Mouse (Mus musculus) heart, embryonic 15.5 days (tissue): ENCODE results near the gene Enkur. TPM values are rescaled to one million over a fixed set of nuclear protein-coding genes. Genes with fewer than 3 reads are reported as not detected.

Source experiments
- ATAC-seq: fragments of 200-750 bp; cut with Nextera tagmentation; replicated peaks from 2 replicates; pipeline ENCODE4 v1.8.0; 2017; ENCODE audit warnings: low read depth, moderate TSS enrichment; ENCODE audit not compliant: insufficient number of reproducible peaks, insufficient read depth, low FRiP score
- H3K27ac ChIP-seq: fragments of 300-500 bp; sonication (generic); 2 replicates; pipeline ENCODE4 v1.5.1; 2015; ENCODE audit warnings: mild to moderate bottlenecking, inconsistent platforms
- H3K27me3 ChIP-seq: fragments of 300-500 bp; sonication (generic); 2 replicates; pipeline ENCODE4 v1.6.1; 2015; ENCODE audit warnings: inconsistent platforms
- H3K36me3 ChIP-seq: fragments of 300-500 bp; sonication (generic); 2 replicates; pipeline ENCODE4 v1.6.1; 2015; ENCODE audit warnings: mild to moderate bottlenecking, inconsistent platforms
- H3K4me1 ChIP-seq: fragments of 300-500 bp; sonication (generic); replicated peaks from 2 replicates; pipeline ENCODE4 v1.6.1; 2015; ENCODE audit warnings: inconsistent platforms
- H3K4me2 ChIP-seq: fragments of 300-500 bp; sonication (generic); 2 replicates; pipeline ENCODE4 v1.6.1; 2015; ENCODE audit warnings: inconsistent platforms, mild to moderate bottlenecking, moderate library complexity
- H3K4me3 ChIP-seq: fragments of 300-500 bp; sonication (generic); 2 replicates; pipeline ENCODE4 v1.5.1; 2015; ENCODE audit warnings: mild to moderate bottlenecking, inconsistent platforms
- H3K9ac ChIP-seq: fragments of 300-500 bp; sonication (generic); 2 replicates; pipeline ENCODE4 v1.6.1; 2015; ENCODE audit warnings: mild to moderate bottlenecking, inconsistent platforms
- H3K9me3 ChIP-seq: fragments of 300-500 bp; sonication (generic); replicated peaks from 2 replicates; pipeline ENCODE4 v1.6.1; 2016; ENCODE audit warnings: inconsistent platforms
- WGBS: fragments of 180-500 bp; shearing (Covaris S2); methylation state at CpG from one replicate; pipeline ENCODE4 v1.1.7; 2015; ENCODE audit warnings: mixed read lengths; 5-methylcytosine and 5-hydroxymethylcytosine counted together
- polyA plus RNA-seq: library from polyadenylated mRNA; unstranded; fragments of >200 nt; fragmentation: Nextera tagmentation; extraction: Ambion mirVana; gene quantifications from 2 replicates; pipeline ENCODE4 v1.2.1, GENCODE M21; 2015

Gene Enkur
- polyA plus RNA-seq, 1 experiment from 2014 or later: 2.6 TPM

DNA sequence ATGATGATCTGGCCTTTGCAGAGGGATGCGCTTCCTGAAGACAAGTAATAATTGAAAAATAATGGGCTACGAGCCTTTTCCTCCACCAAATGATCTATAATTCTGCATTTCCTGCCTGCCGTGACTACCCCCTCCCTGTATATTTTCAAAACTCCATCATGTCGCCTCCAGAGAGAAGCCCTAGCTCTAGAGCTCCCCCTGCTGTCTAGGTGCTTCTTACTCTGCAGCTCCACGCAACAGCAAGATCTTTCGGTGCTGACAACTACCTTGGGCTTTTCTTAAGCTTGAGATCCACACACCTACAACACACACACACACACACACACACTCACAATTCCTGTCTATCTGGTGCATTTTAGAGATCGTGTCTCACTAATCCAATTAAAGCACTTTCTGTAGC, 17.6 kb downstream of the Enkur start:
- Histone ChIP-seq H3K4me2 (no peak overlapping the region), H3K36me3 (no peaks in the 10 kb centered on the region), H3K27ac (no peak overlapping the region), H3K9ac (no peak overlapping the region), H3K4me3 (no peak overlapping the region), H3K4me1 (no peaks in the 10 kb centered on the region), H3K27me3 (no peaks in the 10 kb centered on the region), H3K9me3 (no peaks in the 10 kb centered on the region)
- no peak for ATAC-seq
- 48% methylated on average over 7 of the region's 7 CpGs for WGBS

DNA sequence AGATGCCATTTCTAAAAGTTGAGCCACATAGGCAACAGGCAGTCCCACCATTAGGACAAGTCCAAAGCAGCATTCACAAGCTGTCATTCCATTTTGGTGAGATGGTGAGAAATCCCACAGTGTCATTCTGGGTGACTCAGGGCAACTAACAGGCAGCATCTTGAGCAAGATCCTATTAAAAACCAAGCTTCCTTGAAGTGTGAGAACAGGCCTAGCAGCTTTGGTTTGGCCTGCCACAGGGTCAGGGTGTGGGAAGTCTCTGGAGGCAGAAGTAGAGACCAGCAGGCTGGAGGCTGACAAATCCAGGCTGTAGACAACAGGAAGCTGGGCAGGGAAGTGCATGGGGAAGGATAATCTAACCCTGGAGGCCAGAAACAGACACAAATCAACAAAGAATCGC, 22.4 kb downstream of the Enkur start:
- Histone ChIP-seq H3K9me3 (no peaks in the 10 kb centered on the region), H3K4me2 (no peak overlapping the region), H3K27me3 (no peaks in the 10 kb centered on the region), H3K4me1 (no peaks in the 10 kb centered on the region), H3K36me3 (no peaks in the 10 kb centered on the region), H3K9ac (no peak overlapping the region), H3K4me3 (no peak overlapping the region), H3K27ac (no peak overlapping the region)
- 71% methylated on average over 1 of the region's 1 CpGs for WGBS
- no peak for ATAC-seq

DNA sequence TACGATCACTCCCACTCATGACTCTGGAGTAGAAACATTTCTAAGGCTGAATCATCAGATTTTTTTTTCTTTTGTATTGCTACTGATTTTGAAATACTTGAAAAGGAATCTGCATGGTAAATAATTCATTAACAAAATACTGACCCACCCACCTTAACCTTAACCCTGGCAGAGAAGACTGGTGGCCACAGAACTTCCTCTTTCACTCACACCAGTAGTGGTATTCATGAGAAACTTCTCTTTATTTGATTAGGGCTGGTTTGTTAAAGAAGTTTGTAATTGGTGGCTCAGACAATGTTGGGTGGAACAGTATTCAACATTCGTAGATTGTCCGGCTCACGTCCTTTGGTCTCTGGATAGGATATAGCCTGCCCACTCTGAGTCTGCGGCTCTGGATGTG, 26.0 kb downstream of the Enkur start:
- H3K36me3 ChIP-seq: no peaks in the 10 kb centered on the region
- no peak overlapping the region for H3K4me2 ChIP-seq
- ATAC-seq: no peak
- no peak overlapping the region for H3K4me3 ChIP-seq
- WGBS: 88% methylated on average over 5 of the region's 5 CpGs
- H3K9ac ChIP-seq: no peak overlapping the region
- no peaks in the 10 kb centered on the region for H3K27me3 ChIP-seq
- no peak overlapping the region for H3K27ac ChIP-seq
- no peaks in the 10 kb centered on the region for H3K4me1 ChIP-seq
- H3K9me3 ChIP-seq: no peaks in the 10 kb centered on the region

DNA sequence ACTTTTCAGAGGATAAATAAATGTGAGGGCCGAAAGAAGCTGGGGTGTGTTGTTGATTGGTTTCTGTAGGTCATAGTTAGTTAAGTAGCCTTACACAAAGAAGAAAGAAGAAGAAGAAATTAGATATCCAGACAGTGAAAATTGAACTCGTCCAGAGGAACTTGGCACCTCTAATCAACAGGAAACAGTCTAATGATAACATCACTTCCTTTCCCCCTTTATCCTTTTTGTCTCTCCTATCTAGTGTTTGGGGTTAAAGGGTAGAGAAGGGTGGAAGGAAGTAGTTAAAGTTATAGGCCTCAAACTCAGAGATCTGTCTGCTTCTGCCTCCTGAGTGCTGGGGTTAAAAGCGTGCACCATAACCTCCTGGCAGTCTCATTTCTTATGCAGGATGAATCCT, 32.4 kb downstream of the Enkur start:
- no peak overlapping the region for H3K4me3 ChIP-seq
- H3K27ac ChIP-seq: no peak overlapping the region
- no peaks in the 10 kb centered on the region for H3K4me1 ChIP-seq
- H3K9ac ChIP-seq: no peak overlapping the region
- no peaks in the 10 kb centered on the region for H3K9me3 ChIP-seq
- H3K36me3 ChIP-seq: no peaks in the 10 kb centered on the region
- WGBS: 65% methylated on average over 3 of the region's 3 CpGs
- no peaks in the 10 kb centered on the region for H3K27me3 ChIP-seq
- no peak overlapping the region for H3K4me2 ChIP-seq
- ATAC-seq: no peak

DNA sequence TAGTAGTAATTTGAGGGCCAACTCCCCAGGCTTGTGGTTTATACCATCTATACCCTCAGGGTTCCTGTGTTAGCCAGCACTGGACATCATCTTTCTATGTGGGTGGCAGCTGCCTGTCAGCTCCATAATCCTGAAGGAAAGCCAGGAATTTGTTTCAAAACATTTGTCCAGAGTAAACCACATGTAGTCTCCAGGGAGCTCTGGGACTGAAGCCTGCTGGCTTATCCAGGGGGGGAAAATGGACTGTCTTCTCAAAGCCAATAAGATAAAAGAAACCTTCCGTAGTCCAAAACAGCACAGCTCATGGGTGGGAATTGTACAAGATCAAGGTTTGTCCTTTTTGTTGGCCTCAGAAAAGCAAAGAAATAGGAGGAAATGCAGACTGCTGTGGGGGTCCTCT, 37.2 kb downstream of the Enkur start:
- Histone ChIP-seq H3K27ac (no peak overlapping the region), H3K9me3 (no peaks in the 10 kb centered on the region), H3K36me3 (no peaks in the 10 kb centered on the region), H3K4me1 (no peaks in the 10 kb centered on the region), H3K9ac (no peak overlapping the region), H3K27me3 (no peaks in the 10 kb centered on the region), H3K4me2 (no peak overlapping the region), H3K4me3 (no peak overlapping the region)
- ATAC-seq: no peak
- WGBS: 66% methylated on average over 1 of the region's 1 CpGs

DNA sequence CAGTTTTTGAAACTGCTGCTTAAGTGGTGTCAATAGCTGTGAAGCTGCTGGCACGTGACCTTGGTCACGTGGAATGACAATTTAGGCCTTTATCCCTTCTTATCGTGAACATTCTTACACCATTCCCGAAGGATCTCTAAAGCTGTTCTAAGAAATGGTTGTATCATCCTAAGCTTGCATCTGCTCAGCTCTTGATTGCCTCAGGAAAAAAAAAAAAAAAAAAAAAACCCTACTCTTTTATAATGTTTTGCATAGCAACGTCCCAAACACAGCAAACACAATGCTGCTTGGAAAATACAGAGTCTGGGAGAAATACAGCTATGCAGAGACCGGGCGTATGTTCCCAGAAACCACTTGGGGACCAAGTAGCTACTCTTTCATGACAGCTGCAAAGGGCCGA, 40.9 kb downstream of the Enkur start:
- WGBS: 72% methylated on average over 8 of the region's 8 CpGs
- H3K27ac ChIP-seq: no peak overlapping the region
- ATAC-seq: no peak
- no peaks in the 10 kb centered on the region for H3K36me3 ChIP-seq
- no peaks in the 10 kb centered on the region for H3K9me3 ChIP-seq
- H3K27me3 ChIP-seq: no peaks in the 10 kb centered on the region
- H3K4me2 ChIP-seq: no peak overlapping the region
- no peaks in the 10 kb centered on the region for H3K4me1 ChIP-seq
- no peak overlapping the region for H3K4me3 ChIP-seq
- H3K9ac ChIP-seq: no peak overlapping the region

DNA sequence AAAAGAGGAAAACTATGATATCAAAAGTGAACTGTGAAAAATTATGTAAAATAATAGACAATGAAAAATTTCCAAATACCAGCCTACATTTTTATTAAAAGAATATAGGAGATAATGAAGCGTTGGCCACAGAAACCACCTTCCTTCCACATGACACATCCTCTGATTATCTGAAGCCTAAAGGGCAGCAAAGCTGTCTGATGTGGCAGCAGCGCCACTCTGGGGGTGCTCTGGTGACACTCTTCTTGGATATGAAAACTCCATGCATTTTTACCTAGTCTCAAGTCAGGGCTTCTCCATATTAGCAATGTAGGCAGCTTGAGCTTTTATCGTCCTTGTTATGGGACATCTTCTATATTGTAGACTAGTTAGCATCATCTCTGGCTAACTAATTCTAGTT, 51.7 kb downstream of the Enkur start:
- ATAC-seq: no peak
- 75% methylated on average over 3 of the region's 3 CpGs for WGBS

DNA sequence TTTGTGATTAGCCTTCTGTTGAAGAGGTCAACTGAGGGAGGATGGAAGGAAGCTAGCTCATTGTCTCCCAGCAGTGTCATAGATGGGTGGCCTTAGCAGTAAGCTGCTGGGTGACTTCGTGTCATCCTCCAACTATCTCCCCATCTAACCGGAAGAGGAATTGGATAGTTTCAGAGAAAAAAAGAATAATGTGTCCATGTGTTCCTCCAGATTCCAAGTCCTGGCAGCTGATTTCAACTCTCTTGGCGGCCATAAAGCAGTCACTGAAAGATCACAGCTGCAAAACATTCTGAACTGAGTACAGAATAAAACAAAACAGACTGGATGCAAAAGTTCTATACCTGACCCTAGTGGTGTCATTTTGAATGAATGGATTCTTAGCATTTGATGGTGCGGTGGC, 58.0 kb downstream of the Enkur start:
- no peak overlapping the region for H3K4me3 ChIP-seq
- ATAC-seq: no peak
- H3K9ac ChIP-seq: no peak overlapping the region
- 64% methylated on average over 4 of the region's 4 CpGs for WGBS
- H3K27me3 ChIP-seq: no peaks in the 10 kb centered on the region
- peaks cover 8% of the 10 kb centered on the region; the same call in 1 of the 2 replicates for H3K4me1 ChIP-seq
- H3K4me2 ChIP-seq: no peak overlapping the region
- H3K9me3 ChIP-seq: no peaks in the 10 kb centered on the region
- no peaks in the 10 kb centered on the region for H3K36me3 ChIP-seq
- no peak overlapping the region for H3K27ac ChIP-seq

More for the DNA sequence above, 51.7 kb downstream of the Enkur start:
- no peak overlapping the region for H3K4me3 ChIP-seq
- H3K27me3 ChIP-seq: no peaks in the 10 kb centered on the region
- no peak overlapping the region for H3K9ac ChIP-seq
- H3K27ac ChIP-seq: no peak overlapping the region
- no peak overlapping the region for H3K4me2 ChIP-seq
- H3K36me3 ChIP-seq: no peaks in the 10 kb centered on the region
- no peaks in the 10 kb centered on the region for H3K4me1 ChIP-seq
- H3K9me3 ChIP-seq: no peaks in the 10 kb centered on the region

DNA sequence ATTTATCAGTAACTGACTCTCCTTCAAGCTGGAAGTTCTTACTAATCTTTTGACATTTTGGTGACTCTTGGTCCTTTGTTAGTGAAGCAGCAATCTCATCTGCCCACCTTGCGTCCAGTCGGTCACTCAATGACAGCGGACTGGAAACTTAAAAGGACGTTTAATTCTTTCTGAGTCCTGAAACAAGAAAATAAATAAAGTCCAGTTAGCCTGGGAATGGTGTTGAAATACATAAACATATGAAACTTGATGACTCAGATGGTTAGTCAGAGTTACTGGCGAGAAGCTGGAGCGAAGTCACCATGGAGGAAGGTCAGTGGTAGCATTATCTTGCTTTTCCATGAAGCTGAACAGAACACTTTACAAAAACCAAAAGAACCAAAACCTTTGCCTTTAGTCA, 58.7 kb downstream of the Enkur start:
- ATAC-seq: no peak
- H3K9me3 ChIP-seq: no peaks in the 10 kb centered on the region
- 70% methylated on average over 6 of the region's 6 CpGs for WGBS

DNA sequence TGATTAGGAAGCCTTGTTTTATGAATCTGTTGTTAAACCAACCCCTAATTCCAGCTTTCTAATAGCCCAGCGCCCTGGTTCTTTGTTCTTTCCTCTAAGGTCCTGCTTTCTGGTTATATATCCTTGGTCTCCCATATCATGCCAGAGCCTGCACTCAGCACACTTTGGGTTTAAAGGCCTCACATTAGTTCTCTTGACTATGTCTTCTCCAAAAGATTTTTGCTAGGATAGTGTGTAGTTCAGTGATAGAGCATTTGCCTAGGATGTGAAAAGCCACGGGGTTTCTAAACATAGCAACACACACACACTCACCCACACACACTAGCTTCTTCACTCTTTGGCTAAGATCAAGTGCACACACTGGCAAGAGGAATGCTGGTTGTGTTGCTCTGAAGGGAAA, 62.5 kb downstream of the Enkur start:
- no peaks in the 10 kb centered on the region for H3K36me3 ChIP-seq
- peak overlapping the region; percentile 63 for H3K9ac ChIP-seq
- H3K27ac ChIP-seq: peak overlapping the region; percentile 72
- ATAC-seq: no peak
- no peaks in the 10 kb centered on the region for H3K27me3 ChIP-seq
- no peaks in the 10 kb centered on the region for H3K9me3 ChIP-seq
- H3K4me1 ChIP-seq: peaks cover 14% of the 10 kb centered on the region; the same call in 1 of the 2 replicates
- H3K4me2 ChIP-seq: peak overlapping the region; percentile 99
- peak overlapping the region; percentile 63 for H3K4me3 ChIP-seq
- 15% methylated on average over 2 of the region's 2 CpGs for WGBS

More for the DNA sequence above, 58.7 kb downstream of the Enkur start:
- Histone ChIP-seq H3K4me1 (peaks cover 10% of the 10 kb centered on the region; the same call in 1 of the 2 replicates), H3K27ac (no peak overlapping the region), H3K4me3 (no peak overlapping the region), H3K4me2 (no peak overlapping the region), H3K9ac (no peak overlapping the region), H3K36me3 (no peaks in the 10 kb centered on the region), H3K27me3 (no peaks in the 10 kb centered on the region)

DNA sequence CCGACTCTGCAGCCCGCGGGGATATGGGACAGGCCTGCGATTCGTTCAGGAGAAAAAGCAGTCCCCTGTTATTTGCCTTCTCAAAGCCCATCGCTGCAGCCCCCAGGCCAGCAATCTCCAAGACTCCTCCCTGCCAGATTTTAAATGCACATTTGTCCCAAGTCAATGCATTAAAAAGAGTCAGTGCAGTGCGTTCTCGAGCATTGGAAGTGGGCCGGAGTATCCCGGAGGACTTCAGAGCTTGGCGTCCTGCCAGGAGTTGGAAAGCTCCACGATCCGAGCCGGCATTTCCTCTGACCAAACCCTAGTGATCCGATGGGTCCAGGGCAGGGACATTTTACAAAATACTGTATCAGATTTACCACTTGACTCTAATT, 63.0 kb downstream of the Enkur start:
- Histone ChIP-seq H3K36me3 (no peaks in the 10 kb centered on the region), H3K9ac (peak overlapping the region; percentile 63), H3K27ac (peak overlapping the region; percentile 72), H3K27me3 (no peaks in the 10 kb centered on the region), H3K4me3 (peak overlapping the region; percentile 63), H3K4me2 (peak overlapping the region; percentile 99), H3K9me3 (no peaks in the 10 kb centered on the region), H3K4me1 (peaks cover 14% of the 10 kb centered on the region; the same call in 1 of the 2 replicates)
- ATAC-seq: peak; percentile 71
- WGBS: under 1% methylated on average over 15 of the region's 15 CpGs

DNA sequence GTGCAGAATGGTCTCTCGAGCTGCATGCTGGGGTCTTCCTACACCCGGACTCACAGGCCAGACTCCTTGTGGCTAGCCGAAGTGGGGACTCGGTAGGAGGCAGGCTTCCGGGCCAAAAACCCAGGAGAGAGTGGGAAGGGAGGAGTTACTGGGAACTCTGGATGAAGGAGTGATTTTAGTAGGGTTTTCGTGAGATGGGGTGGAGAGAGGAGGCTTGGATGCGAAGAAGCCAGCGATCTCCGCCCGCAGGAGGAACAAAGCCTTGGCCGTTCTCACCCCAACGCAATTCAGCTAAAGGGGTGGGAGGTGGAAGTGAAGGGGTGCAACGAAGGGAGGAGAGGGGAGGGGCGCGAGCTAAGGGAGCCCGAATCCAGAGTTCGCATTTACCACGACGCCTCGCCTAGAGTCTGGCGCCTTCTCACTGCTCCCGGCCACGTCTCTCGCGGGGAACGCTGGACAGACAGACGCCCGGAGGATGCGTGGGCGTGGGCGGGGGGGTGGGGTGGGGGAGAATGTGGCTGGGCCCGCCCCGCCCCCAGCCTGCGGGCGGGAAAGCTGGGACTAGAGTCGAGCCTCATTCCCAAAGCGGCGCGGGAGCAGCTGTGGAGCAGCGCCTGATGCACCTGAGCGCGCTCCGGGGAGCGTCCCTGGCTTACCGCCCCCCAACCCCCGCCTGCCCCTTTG, 63.5 kb downstream of the Enkur start:
- Histone ChIP-seq H3K36me3 (no peaks in the 10 kb centered on the region), H3K27ac (peak overlapping the region; percentile 72), H3K9me3 (no peaks in the 10 kb centered on the region), H3K4me2 (peak overlapping the region; percentile 99), H3K4me3 (peak overlapping the region; percentile 63), H3K27me3 (no peaks in the 10 kb centered on the region), H3K9ac (peak overlapping the region; percentile 63), H3K4me1 (peaks cover 14% of the 10 kb centered on the region; the same call in 1 of the 2 replicates)
- peak; percentile 76 for ATAC-seq
- under 1% methylated on average over 37 of the region's 46 CpGs for WGBS
